Mouse (Mus musculus): ENCODE data around the gene Krtap10-10. TPM values are rescaled to one million over a fixed set of nuclear protein-coding genes. Genes with fewer than 3 reads are reported as not detected.

Gene Krtap10-10
- total and polyA plus RNA-seq, 3 experiments, result not detected

DNA sequence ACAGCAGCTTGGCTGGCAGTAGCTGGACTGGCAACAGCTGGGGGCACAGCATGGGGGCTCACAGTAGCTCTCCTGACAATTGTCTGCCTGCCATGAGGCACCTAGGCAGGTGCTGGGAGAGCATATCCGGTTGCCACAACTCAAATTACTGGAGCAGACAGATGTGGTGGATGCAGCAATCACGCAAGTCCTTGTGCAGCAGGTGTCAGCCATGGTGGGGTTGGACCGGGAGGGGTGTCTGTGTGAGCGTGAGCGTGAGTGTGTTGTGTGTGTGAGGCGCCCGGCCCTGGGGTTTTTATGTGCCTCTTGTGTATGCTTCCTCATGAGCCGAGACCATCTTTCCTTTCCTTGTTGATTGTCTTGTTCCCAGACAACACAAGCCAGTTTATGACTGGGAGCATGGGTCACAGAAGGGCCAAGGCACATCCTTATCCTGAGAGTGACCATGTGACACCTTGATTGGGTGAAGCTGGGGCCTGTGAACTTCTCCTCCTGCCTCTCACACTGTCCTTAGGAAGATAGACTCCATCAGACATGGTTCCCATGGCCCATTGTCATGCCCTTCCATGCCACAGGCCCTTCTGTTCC, 36.7 kb upstream of the Krtap10-10 start, which contains the start of gene Gm19668:
TSS of gene Gm19668 (minus strand) at position 213 of the 588 bp plus-strand sequence.
- Histone ChIP-seq H3K79me2 (ENCODE audit: control insufficient read depth, insufficient read depth, low read length, poor library complexity) (no peaks in the 10 kb centered on the region), H3K9me3 (replicated peaks; ENCODE audit: insufficient read depth, low read length) (no peaks in the 10 kb centered on the region), H3K9ac (ENCODE audit: control insufficient read depth, low read depth, low read length, poor library complexity, severe bottlenecking) (no peak within 1 kb of the TSS), H3K4me1 (ENCODE audit: control insufficient read depth in 1 of 2, insufficient read depth in 2 of 2, low read length in 2 of 2) (no peaks in the 10 kb centered on the region), H3K4me3 (ENCODE audit: control insufficient read depth in 1 of 2, insufficient read depth in 1 of 2, low read depth in 2 of 2, low read length in 2 of 2) (no peak within 1 kb of the TSS), H3K27ac (ENCODE audit: control insufficient read depth, low read depth, low read length) (no peak within 1 kb of the TSS), H3K36me3 (ENCODE audit: control insufficient read depth in 1 of 2, insufficient read depth in 2 of 2, low read length in 2 of 2) (no peaks in the 10 kb centered on the region), H3K27me3 (ENCODE audit: control insufficient read depth in 1 of 2, insufficient read depth in 2 of 2, low read length in 2 of 2) (peaks cover 5 to 8% of the 10 kb centered on the region in 2 experiments)
- no peak for DNase-seq (ENCODE audit: low read depth, low spot score)
- TF ChIP-seq GABPA (IDR thresholded peaks at IDR 0.05; ENCODE audit: low read depth, low read length) (no peak), RAD21 (IDR thresholded peaks at IDR 0.05; ENCODE audit: low read depth, low read length) (no peak), ETS1 (IDR thresholded peaks at IDR 0.05; ENCODE audit: low read depth, low read length) (no peak), ZNF384 (IDR thresholded peaks at IDR 0.05; ENCODE audit: low read depth, low read length) (no peak), ELF1 (IDR thresholded peaks at IDR 0.05; ENCODE audit: low read depth, low read length) (no peak), KAT2A (conservative IDR thresholded peaks at IDR 0.05; ENCODE audit: low read depth, low read length) (no peak)

DNA sequence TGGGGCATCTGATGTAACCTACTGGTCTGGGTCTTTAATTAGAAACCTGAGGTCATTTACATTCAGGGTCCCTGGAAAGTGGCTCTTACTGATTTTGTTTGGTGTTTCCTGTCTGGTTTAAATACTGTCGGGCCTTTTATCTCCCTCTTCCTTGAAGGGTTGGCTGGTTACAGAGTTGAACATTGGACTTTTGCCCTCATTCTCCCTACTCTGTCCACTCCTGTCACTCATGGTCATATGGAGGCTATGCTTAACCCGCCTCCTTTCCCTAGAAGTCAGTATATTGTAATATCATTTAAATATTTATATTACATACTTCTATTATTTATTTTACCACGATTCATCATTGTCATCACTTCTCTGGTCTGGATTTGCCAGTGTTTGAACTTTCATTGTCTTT, 31.7 kb upstream of the Krtap10-10 start:
- Histone ChIP-seq H3K9me3 (replicated peaks; ENCODE audit: insufficient read depth, low read length) (no peaks in the 10 kb centered on the region), H3K27me3 (ENCODE audit: control insufficient read depth in 1 of 2, insufficient read depth in 2 of 2, low read length in 2 of 2) (peaks cover 8 to 9% of the 10 kb centered on the region in 2 experiments), H3K36me3 (ENCODE audit: control insufficient read depth in 1 of 2, insufficient read depth in 2 of 2, low read length in 2 of 2) (no peaks in the 10 kb centered on the region), H3K4me3 (ENCODE audit: control insufficient read depth in 1 of 2, insufficient read depth in 1 of 2, low read depth in 2 of 2, low read length in 2 of 2) (no peak overlapping the region), H3K9ac (ENCODE audit: control insufficient read depth, low read depth, low read length, poor library complexity, severe bottlenecking) (no peak overlapping the region), H3K27ac (ENCODE audit: control insufficient read depth, low read depth, low read length) (no peak overlapping the region), H3K79me2 (ENCODE audit: control insufficient read depth, insufficient read depth, low read length, poor library complexity) (no peaks in the 10 kb centered on the region), H3K4me1 (ENCODE audit: control insufficient read depth in 1 of 2, insufficient read depth in 2 of 2, low read length in 2 of 2) (no peaks in the 10 kb centered on the region)
- TF ChIP-seq CHD2 (IDR thresholded peaks at IDR 0.05; ENCODE audit: low read length), result no peak
- TF ChIP-seq KAT2A (conservative IDR thresholded peaks at IDR 0.05; ENCODE audit: low read depth, low read length), result no peak
- TF ChIP-seq ZNF384 (IDR thresholded peaks at IDR 0.05; ENCODE audit: low read depth, low read length), result no peak
- TF ChIP-seq ETS1 (IDR thresholded peaks at IDR 0.05; ENCODE audit: low read depth, low read length), result no peak
- TF ChIP-seq NELFE (IDR thresholded peaks at IDR 0.05; ENCODE audit: low read depth, low read length), result no peak
- no peak for DNase-seq (ENCODE audit: low read depth, low spot score)

DNA sequence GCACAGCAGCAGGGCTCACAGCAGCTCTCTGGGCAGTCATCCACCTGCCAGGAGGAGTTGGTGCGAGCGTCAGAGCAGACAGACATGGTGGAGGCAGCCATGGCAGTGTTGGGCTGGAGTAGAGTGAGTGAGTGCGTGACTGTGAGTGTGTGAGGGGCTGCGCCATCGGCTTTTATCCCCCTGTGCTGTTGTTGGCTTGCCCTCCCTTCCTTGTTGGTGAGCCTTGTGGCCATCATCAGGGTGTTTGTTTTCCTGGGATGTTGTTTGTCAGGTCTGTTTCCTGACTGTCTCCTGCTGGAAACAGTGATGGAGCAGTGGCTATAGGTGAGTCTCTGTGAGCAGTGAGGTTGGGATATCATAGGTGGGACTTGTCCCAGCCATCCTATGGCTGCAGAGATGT, 24.0 kb upstream of the Krtap10-10 start, which contains the start of gene Gm9507:
TSS of gene Gm9507 (minus strand) at position 101 of the 400 bp plus-strand sequence.
- Histone ChIP-seq H3K4me1 (ENCODE audit: control insufficient read depth in 1 of 2, insufficient read depth in 2 of 2, low read length in 2 of 2) (no peaks in the 10 kb centered on the region), H3K4me3 (ENCODE audit: control insufficient read depth in 1 of 2, insufficient read depth in 1 of 2, low read depth in 2 of 2, low read length in 2 of 2) (no peak within 1 kb of the TSS), H3K27me3 (ENCODE audit: control insufficient read depth in 1 of 2, insufficient read depth in 2 of 2, low read length in 2 of 2) (no peaks in the 10 kb centered on the region), H3K9me3 (replicated peaks; ENCODE audit: insufficient read depth, low read length) (no peaks in the 10 kb centered on the region), H3K36me3 (ENCODE audit: control insufficient read depth in 1 of 2, insufficient read depth in 2 of 2, low read length in 2 of 2) (no peaks in the 10 kb centered on the region), H3K9ac (ENCODE audit: control insufficient read depth, low read depth, low read length, poor library complexity, severe bottlenecking) (no peak within 1 kb of the TSS), H3K79me2 (ENCODE audit: control insufficient read depth, insufficient read depth, low read length, poor library complexity) (no peaks in the 10 kb centered on the region), H3K27ac (ENCODE audit: control insufficient read depth, low read depth, low read length) (no peak within 1 kb of the TSS)
- TF ChIP-seq ELF1 (IDR thresholded peaks at IDR 0.05; ENCODE audit: low read depth, low read length), result no peak
- TF ChIP-seq MXI1 (IDR thresholded peaks at IDR 0.05; ENCODE audit: low read depth, low read length), result no peak
- TF ChIP-seq CHD1 (IDR thresholded peaks at IDR 0.05; ENCODE audit: low read depth, low read length), result no peak
- no peak for TF ChIP-seq MAFK (IDR thresholded peaks at IDR 0.05; ENCODE audit: borderline replicate concordance, low read depth, low read length)
- no peak for TF ChIP-seq POLR2AphosphoS2 (IDR thresholded peaks at IDR 0.05; ENCODE audit: low read length)
- TF ChIP-seq USF1 (IDR thresholded peaks at IDR 0.05; ENCODE audit: low read depth, low read length), result no peak
- TF ChIP-seq ZNF384 (IDR thresholded peaks at IDR 0.05; ENCODE audit: low read depth, low read length), result no peak
- no peak for TF ChIP-seq BHLHE40 (IDR thresholded peaks at IDR 0.05; ENCODE audit: borderline replicate concordance, low read depth, low read length)
- no peak for TF ChIP-seq CHD2 (IDR thresholded peaks at IDR 0.05; ENCODE audit: low read length)
- no peak for TF ChIP-seq RCOR1 (IDR thresholded peaks at IDR 0.05; ENCODE audit: low read depth, low read length)
- DNase-seq (ENCODE audit: low read depth, low spot score), result no peak
